ENCODE assay signal across 8 mouse cellular contexts in the genomic region with DNA sequence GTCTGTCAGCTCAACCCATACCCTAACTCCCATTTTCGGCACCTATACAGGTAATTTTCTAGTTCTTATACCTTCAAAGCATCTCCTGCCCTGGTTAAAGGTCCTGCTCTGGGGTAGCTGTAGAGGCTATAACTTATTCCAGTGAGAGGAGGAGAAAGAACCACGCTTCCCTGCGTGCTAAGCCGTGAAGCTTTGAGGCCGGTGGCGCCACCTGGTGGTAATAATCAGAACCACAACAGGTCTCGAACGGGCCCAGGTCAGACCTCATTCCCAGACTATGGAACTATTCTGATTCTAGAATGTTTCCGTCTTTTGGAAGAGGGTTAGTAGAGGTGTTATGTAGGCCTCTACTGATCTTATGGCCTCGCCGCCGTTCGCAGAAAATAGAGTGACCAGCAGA. TPM values are rescaled to one million over a fixed set of nuclear protein-coding genes. Genes with fewer than 3 reads are reported as not detected.
DNase-seq lines count a peak whose midpoint lies in the region; ATAC-seq and TF ChIP-seq lines count a peak whose summit lies in the region.

No protein-coding gene starts in this region.

- no peaks in the 10 kb centered on the region for H3K36me3 ChIP-seq in embryonic facial prominence, embryonic 14.5 days (ENCODE audit: control insufficient read depth, insufficient read depth, low read length)
- H3K36me3 ChIP-seq in megakaryocyte, embryonic 14.5 days (replicated peaks; ENCODE audit: low read length), result no peaks in the 10 kb centered on the region
- no peaks in the 10 kb centered on the region for H3K36me3 ChIP-seq in spleen, adult 2 months (ENCODE audit: control insufficient read depth, insufficient read depth, low read length)

- no peak overlapping the region for H3K27ac ChIP-seq in embryonic facial prominence, embryonic 14.5 days (replicated peaks; ENCODE audit: low read depth, low read length)
- H3K27ac ChIP-seq in spleen, adult 2 months (ENCODE audit: insufficient read depth, low read length), result no peak overlapping the region

- no peak for ATAC-seq in CD4-positive, CD25-positive, alpha-beta regulatory T cell, adult 4 months
- ATAC-seq in embryonic facial prominence, embryonic 14.5 days (ENCODE audit: low read depth), result peak; percentile 79

- no peak overlapping the region for H3K4me3 ChIP-seq in embryonic facial prominence, embryonic 14.5 days (ENCODE audit: low read depth, low read length)
- peak overlapping the region; percentile 46 for H3K4me3 ChIP-seq in megakaryocyte, embryonic 14.5 days (replicated peaks)
- no peak overlapping the region for H3K4me3 ChIP-seq in spleen, adult 2 months (ENCODE audit: extremely low read depth, insufficient read depth, insufficient read length)

- no peaks in the 10 kb centered on the region for H3K9me3 ChIP-seq in embryonic facial prominence, embryonic 14.5 days (ENCODE audit: control insufficient read depth, low read length)
- peaks cover 6% of the 10 kb centered on the region for H3K9me3 ChIP-seq in megakaryocyte, embryonic 14.5 days

- no peak overlapping the region for H3K9ac ChIP-seq in embryonic facial prominence, embryonic 14.5 days (ENCODE audit: low read depth, low read length)

- TF ChIP-seq CTCF in spleen, adult 2 months (IDR thresholded peaks at IDR 0.05; ENCODE audit: extremely low read depth, insufficient read depth, insufficient read length, insufficient replicate concordance), result peak; percentile 82; the same call in 1 of the 2 replicates

- 26% methylated on average over 13 of the region's 13 CpGs for WGBS in embryonic facial prominence, embryonic 14.5 days
- WGBS in spleen, adult 2 months, result 31% methylated on average over 13 of the region's 13 CpGs

- DNase-seq in CD4-positive, CD25-positive, alpha-beta regulatory T cell, adult 2 months (ENCODE audit: low read depth, low spot score), result peak; percentile 65
- DNase-seq in adrenal gland, postnatal 14 days, result peak; percentile 88
- DNase-seq in embryonic facial prominence, embryonic 14.5 days (ENCODE audit: low spot score), result peak; percentile 85
- DNase-seq in heart, postnatal 36 days, result peak; percentile 86 to 94
- peak; percentile 36 for DNase-seq in left cerebral cortex, adult 11 months (ENCODE audit: low spot score)
- DNase-seq in spleen, adult 2 months (ENCODE audit: low read depth in 1 of 2, low spot score in 2 of 2), result peak in 1 of 2 experiments; percentile 43

- H3K27me3 ChIP-seq in embryonic facial prominence, embryonic 14.5 days (replicated peaks; ENCODE audit: control insufficient read depth, insufficient read depth, low read length), result no peaks in the 10 kb centered on the region
- peaks cover 73% of the 10 kb centered on the region for H3K27me3 ChIP-seq in megakaryocyte, embryonic 14.5 days (replicated peaks)
- no peaks in the 10 kb centered on the region for H3K27me3 ChIP-seq in spleen, adult 2 months (ENCODE audit: control insufficient read depth, insufficient read depth, low read length)

- intact Hi-C loops in heart, postnatal 36 days (cut with DNase I), result loop anchor here (1.0 kb wide), 1 partner anchor 92 kb away; no protein-coding TSS in a partner anchor

- no peak overlapping the region for H3K4me2 ChIP-seq in embryonic facial prominence, embryonic 14.5 days (ENCODE audit: low read depth, low read length)

- 0 out of 2 replicates have a peak, but pooled peaks cover 2% of the 10 kb centered on the region for H3K4me1 ChIP-seq in embryonic facial prominence, embryonic 14.5 days (ENCODE audit: control insufficient read depth, insufficient read depth, low read length)
- peaks cover 2% of the 10 kb centered on the region for H3K4me1 ChIP-seq in megakaryocyte, embryonic 14.5 days
- no peaks in the 10 kb centered on the region for H3K4me1 ChIP-seq in spleen, adult 2 months (ENCODE audit: control insufficient read depth, insufficient read depth, insufficient read length)

- TF ChIP-seq POLR2A in spleen, adult 2 months (IDR thresholded peaks at IDR 0.05; ENCODE audit: low read depth, low read length), result no peak

RNA-seq across cellular contexts. Expression of a gene that starts 10.9 kb away (rescaled TPM):
- polyA plus RNA-seq in CD4-positive, CD25-positive, alpha-beta regulatory T cell, adult 4 months (2017; shearing (Covaris generic)), result not detected
- total RNA-seq in adrenal gland, postnatal 14 days (2021), result 8.4 and 9.2 TPM in 2 replicates
- 12.7 and 16.7 TPM in 2 replicates for polyA plus RNA-seq in embryonic facial prominence, embryonic 14.5 days (2014; fragmentation: Nextera tagmentation; extraction: Ambion mirVana)
- 1 to 10 TPM; 6.9 to 8.0 TPM for total RNA-seq in heart, postnatal 36 days (2021)
- not detected in 2 replicates for polyA plus RNA-seq in megakaryocyte, embryonic 14.5 days (2012; ENCODE audit: insufficient read depth, low replicate concordance)
- 0.22 and 0.40 TPM in 2 replicates for polyA plus RNA-seq in spleen, adult 2 months (2012; rRNA removed)
